18 mouse cellular contexts compared by ENCODE assay signal in genomic region chr9:94750935-94751637, GRCm38 (mm10).
DNase-seq lines count a peak whose midpoint lies in the region; ATAC-seq and TF ChIP-seq lines count a peak whose summit lies in the region.
"Had no signal": no experiment of that assay in that cellular context is flagged by ENCODE, and none has a peak within 500 bp of the region (broad histone marks: within the 10 kb centered on the region; RNA-seq: fewer than 3 reads in every experiment).

No protein-coding gene starts in this region.

- no peaks in the 10 kb centered on the region for H3K36me3 ChIP-seq in hindbrain, postnatal 0 days (ENCODE audit: insufficient read depth, low read length)
- H3K36me3 ChIP-seq in hindbrain, embryonic 16.5 days (ENCODE audit: control insufficient read depth, insufficient read depth, low read length), result no peaks in the 10 kb centered on the region
- no peaks in the 10 kb centered on the region for H3K36me3 ChIP-seq in midbrain, embryonic 13.5 days
- no peaks in the 10 kb centered on the region for H3K36me3 ChIP-seq in midbrain, embryonic 11.5 days (ENCODE audit: control insufficient read depth, insufficient read depth, low read length)
- H3K36me3 ChIP-seq in forebrain, embryonic 12.5 days (replicated peaks), result no peaks in the 10 kb centered on the region
- H3K36me3 ChIP-seq in midbrain, embryonic 16.5 days (ENCODE audit: control insufficient read depth, insufficient read depth, low read length), result no peaks in the 10 kb centered on the region
- H3K36me3 ChIP-seq: hindbrain, embryonic 15.5 days; limb, embryonic 13.5 days; liver, embryonic 15.5 days had no signal

- 73% methylated on average over 19 of the region's 19 CpGs for WGBS in hindbrain, postnatal 0 days
- WGBS in hindbrain, embryonic 16.5 days, result 81% methylated on average over 19 of the region's 19 CpGs
- WGBS in midbrain, embryonic 13.5 days, result 50% methylated on average over 19 of the region's 19 CpGs
- WGBS in midbrain, embryonic 11.5 days, result 69% methylated on average over 19 of the region's 19 CpGs
- 43% methylated on average over 19 of the region's 19 CpGs for WGBS in forebrain, embryonic 12.5 days
- 44% methylated on average over 19 of the region's 19 CpGs for WGBS in midbrain, embryonic 16.5 days

- H3K4me2 ChIP-seq in hindbrain, postnatal 0 days (ENCODE audit: low read depth, low read length), result no peak overlapping the region
- H3K4me2 ChIP-seq in hindbrain, embryonic 16.5 days (ENCODE audit: low read length), result no peak overlapping the region
- no peak overlapping the region for H3K4me2 ChIP-seq in midbrain, embryonic 13.5 days (replicated peaks)
- H3K4me2 ChIP-seq in midbrain, embryonic 11.5 days, result no peak overlapping the region
- 0 out of 2 replicates have a peak overlapping the region, but pooled peaks have one; percentile 4 for H3K4me2 ChIP-seq in forebrain, embryonic 12.5 days
- no peak overlapping the region for H3K4me2 ChIP-seq in midbrain, embryonic 16.5 days (ENCODE audit: low read length)
- H3K4me2 ChIP-seq: hindbrain, embryonic 15.5 days; limb, embryonic 13.5 days; liver, embryonic 15.5 days had no signal

- intact Hi-C loops in left cerebral cortex, postnatal 14 days (cut with DNase I), result no loop called here

- peak; percentile 38; the same call in 1 of the 2 replicates for ATAC-seq in hindbrain, postnatal 0 days
- no peak for ATAC-seq in hindbrain, embryonic 16.5 days
- ATAC-seq in midbrain, embryonic 13.5 days, result peak; percentile 48
- no peak for ATAC-seq in midbrain, embryonic 11.5 days (ENCODE audit: low FRiP score)
- 0 out of 2 replicates have a peak, but pooled peaks have one; percentile 20 for ATAC-seq in forebrain, embryonic 12.5 days (ENCODE audit: low FRiP score)
- peak; percentile 66 for ATAC-seq in midbrain, embryonic 16.5 days
- ATAC-seq: CD4-positive, CD25-positive, alpha-beta regulatory T cell, adult 4 months had no signal

- DNase-seq in hindbrain, postnatal 0 days (ENCODE audit: low spot score), result no peak
- DNase-seq in midbrain, embryonic 11.5 days (ENCODE audit: low spot score, missing footprints), result no peak
- no peak for DNase-seq in left cerebral cortex, postnatal 14 days (ENCODE audit: low spot score in 2 of 2)
- no peak for DNase-seq in layer of hippocampus, postnatal 25 days (ENCODE audit: extremely low spot score in 1 of 2, low spot score in 1 of 2)
- DNase-seq: cerebellum, adult 9-10 months; embryo, embryonic 11 days; heart, adult 18-20 months; kidney, adult 8-10 months; thymus, postnatal 36 days had no signal

- no peak for TF ChIP-seq CTCF in hindbrain, postnatal 0 days (IDR thresholded peaks at IDR 0.05; ENCODE audit: low read depth)

- H3K4me3 ChIP-seq in hindbrain, postnatal 0 days (ENCODE audit: low read length), result no peak overlapping the region
- H3K4me3 ChIP-seq in hindbrain, embryonic 16.5 days (ENCODE audit: low read length), result no peak overlapping the region
- H3K4me3 ChIP-seq in midbrain, embryonic 13.5 days (replicated peaks), result no peak overlapping the region
- H3K4me3 ChIP-seq in midbrain, embryonic 11.5 days (ENCODE audit: low read depth, low read length), result no peak overlapping the region
- no peak overlapping the region for H3K4me3 ChIP-seq in forebrain, embryonic 12.5 days (replicated peaks)
- H3K4me3 ChIP-seq in midbrain, embryonic 16.5 days (ENCODE audit: low read depth, low read length), result no peak overlapping the region
- H3K4me3 ChIP-seq: hindbrain, embryonic 15.5 days; limb, embryonic 13.5 days; liver, embryonic 15.5 days had no signal

- H3K9ac ChIP-seq in hindbrain, postnatal 0 days (replicated peaks; ENCODE audit: low read length), result no peak overlapping the region
- H3K9ac ChIP-seq in hindbrain, embryonic 16.5 days (ENCODE audit: low read depth, low read length), result no peak overlapping the region
- no peak overlapping the region for H3K9ac ChIP-seq in midbrain, embryonic 13.5 days (replicated peaks)
- no peak overlapping the region for H3K9ac ChIP-seq in midbrain, embryonic 11.5 days (ENCODE audit: low read length)
- H3K9ac ChIP-seq in forebrain, embryonic 12.5 days, result no peak overlapping the region
- H3K9ac ChIP-seq in midbrain, embryonic 16.5 days (ENCODE audit: low read depth, low read length), result no peak overlapping the region
- H3K9ac ChIP-seq: hindbrain, embryonic 15.5 days; limb, embryonic 13.5 days; liver, embryonic 15.5 days had no signal

- no peaks in the 10 kb centered on the region for H3K27me3 ChIP-seq in hindbrain, postnatal 0 days (ENCODE audit: insufficient read depth, low read length)
- H3K27me3 ChIP-seq in hindbrain, embryonic 16.5 days (replicated peaks; ENCODE audit: control insufficient read depth, insufficient read depth, low read length), result no peaks in the 10 kb centered on the region
- no peaks in the 10 kb centered on the region for H3K27me3 ChIP-seq in midbrain, embryonic 13.5 days
- H3K27me3 ChIP-seq in midbrain, embryonic 11.5 days (ENCODE audit: control insufficient read depth, insufficient read depth, low read length), result no peaks in the 10 kb centered on the region
- H3K27me3 ChIP-seq in forebrain, embryonic 12.5 days, result peaks cover 8% of the 10 kb centered on the region; the same call in 1 of the 2 replicates
- H3K27me3 ChIP-seq in midbrain, embryonic 16.5 days (ENCODE audit: control insufficient read depth, insufficient read depth, low read depth, low read length), result no peaks in the 10 kb centered on the region
- H3K27me3 ChIP-seq: hindbrain, embryonic 15.5 days; liver, embryonic 15.5 days had no signal

- no peaks in the 10 kb centered on the region for H3K9me3 ChIP-seq in hindbrain, postnatal 0 days (ENCODE audit: low read length)
- H3K9me3 ChIP-seq in hindbrain, embryonic 16.5 days (ENCODE audit: control insufficient read depth, low read length), result no peaks in the 10 kb centered on the region
- H3K9me3 ChIP-seq in midbrain, embryonic 13.5 days, result no peaks in the 10 kb centered on the region
- H3K9me3 ChIP-seq in midbrain, embryonic 11.5 days (ENCODE audit: control insufficient read depth, low read length), result no peaks in the 10 kb centered on the region
- H3K9me3 ChIP-seq in forebrain, embryonic 12.5 days, result no peaks in the 10 kb centered on the region
- H3K9me3 ChIP-seq in midbrain, embryonic 16.5 days (replicated peaks; ENCODE audit: control insufficient read depth, low read length, poor library complexity, severe bottlenecking), result no peaks in the 10 kb centered on the region
- H3K9me3 ChIP-seq: hindbrain, embryonic 15.5 days; limb, embryonic 13.5 days; liver, embryonic 15.5 days had no signal

- no peak overlapping the region for H3K27ac ChIP-seq in hindbrain, postnatal 0 days
- no peak overlapping the region for H3K27ac ChIP-seq in hindbrain, embryonic 16.5 days (ENCODE audit: low read depth, low read length)
- H3K27ac ChIP-seq in midbrain, embryonic 13.5 days, result no peak overlapping the region; the same call in 1 of the 2 replicates
- H3K27ac ChIP-seq in midbrain, embryonic 11.5 days (ENCODE audit: low read depth, low read length), result no peak overlapping the region
- peak overlapping the region; percentile 21; the same call in 1 of the 2 replicates for H3K27ac ChIP-seq in forebrain, embryonic 12.5 days
- peak overlapping the region; percentile 15 for H3K27ac ChIP-seq in midbrain, embryonic 16.5 days (ENCODE audit: low read length)
- H3K27ac ChIP-seq: hindbrain, embryonic 15.5 days; limb, embryonic 13.5 days; liver, embryonic 15.5 days; stomach, postnatal 0 days had no signal

- H3K4me1 ChIP-seq in hindbrain, postnatal 0 days (ENCODE audit: insufficient read depth, low read length), result no peaks in the 10 kb centered on the region
- H3K4me1 ChIP-seq in hindbrain, embryonic 16.5 days (ENCODE audit: control insufficient read depth, insufficient read depth, low read depth, low read length), result no peaks in the 10 kb centered on the region
- peaks cover 14% of the 10 kb centered on the region; the same call in 1 of the 2 replicates for H3K4me1 ChIP-seq in midbrain, embryonic 13.5 days (replicated peaks)
- peaks cover 3% of the 10 kb centered on the region; the same call in 1 of the 2 replicates for H3K4me1 ChIP-seq in midbrain, embryonic 11.5 days (ENCODE audit: control insufficient read depth, insufficient read depth, low read length)
- H3K4me1 ChIP-seq in forebrain, embryonic 12.5 days, result peaks cover 19% of the 10 kb centered on the region
- peaks cover 4% of the 10 kb centered on the region; the same call in 1 of the 2 replicates for H3K4me1 ChIP-seq in midbrain, embryonic 16.5 days (ENCODE audit: control insufficient read depth, insufficient read depth, low read length)
- H3K4me1 ChIP-seq: hindbrain, embryonic 15.5 days; liver, embryonic 15.5 days had no signal

Comparison
In these comparisons a context has a peak if more than half of its experiments do, and no peak if none do; other contexts are left out.
1. ATAC-seq: peak in hindbrain, postnatal 0 days (single experiment), midbrain, embryonic 13.5 days (single experiment), forebrain, embryonic 12.5 days (single experiment) and midbrain, embryonic 16.5 days (single experiment); none in hindbrain, embryonic 16.5 days (single experiment) and midbrain, embryonic 11.5 days (single experiment).
2. H3K27ac ChIP-seq: peak in forebrain, embryonic 12.5 days (single experiment) and midbrain, embryonic 16.5 days (single experiment); none in hindbrain, postnatal 0 days (single experiment), hindbrain, embryonic 16.5 days (single experiment), midbrain, embryonic 13.5 days (single experiment) and midbrain, embryonic 11.5 days (single experiment).